Mouse (Mus musculus) neural tube, embryonic 15.5 days (tissue): ENCODE data around the gene Arvcf. TPM values are rescaled to one million over a fixed set of nuclear protein-coding genes. Genes with fewer than 3 reads are reported as not detected.

Experiments used
- ATAC-seq: fragments of 200-750 bp; cut with Nextera tagmentation; 2 replicates; pipeline ENCODE4 v1.8.0; 2017; ENCODE audit warnings: mild to moderate bottlenecking, moderate TSS enrichment, moderate library complexity; ENCODE audit not compliant: low FRiP score
- H3K27ac ChIP-seq: fragments of 300-500 bp; sonication (generic); replicated peaks from 2 replicates; pipeline ENCODE4 v1.5.1; 2015; ENCODE audit warnings: mild to moderate bottlenecking, inconsistent platforms
- H3K27me3 ChIP-seq: fragments of 300-500 bp; sonication (generic); replicated peaks from 2 replicates; pipeline ENCODE4 v1.6.1; 2015; ENCODE audit warnings: inconsistent platforms
- H3K36me3 ChIP-seq: fragments of 300-500 bp; sonication (generic); 2 replicates; pipeline ENCODE4 v1.6.1; 2015; ENCODE audit warnings: inconsistent platforms
- H3K4me1 ChIP-seq: fragments of 300-500 bp; sonication (generic); 2 replicates; pipeline ENCODE4 v1.6.1; 2015; ENCODE audit warnings: inconsistent platforms
- H3K4me2 ChIP-seq: fragments of 300-500 bp; sonication (generic); 2 replicates; pipeline ENCODE4 v1.6.1; 2015; ENCODE audit warnings: inconsistent platforms, mild to moderate bottlenecking, moderate library complexity
- H3K4me3 ChIP-seq: fragments of 300-500 bp; sonication (generic); replicated peaks from 2 replicates; pipeline ENCODE4 v1.5.1; 2015; ENCODE audit warnings: mild to moderate bottlenecking, inconsistent platforms
- H3K9ac ChIP-seq: fragments of 300-500 bp; sonication (generic); replicated peaks from 2 replicates; pipeline ENCODE4 v1.6.1; 2015; ENCODE audit warnings: mild to moderate bottlenecking, inconsistent platforms
- H3K9me3 ChIP-seq: fragments of 300-500 bp; sonication (generic); replicated peaks from 2 replicates; pipeline ENCODE4 v1.6.1; 2016; ENCODE audit warnings: inconsistent platforms
- WGBS: fragments of 180-500 bp; shearing (Covaris S2); methylation state at CpG from one replicate; pipeline ENCODE4 v1.1.7; 2015; ENCODE audit warnings: mixed read lengths; 5-methylcytosine and 5-hydroxymethylcytosine counted together
- polyA plus RNA-seq: library from polyadenylated mRNA; unstranded; fragments of >200 nt; fragmentation: Nextera tagmentation; extraction: Ambion mirVana; gene quantifications from 2 replicates; pipeline ENCODE4 v1.2.1, GENCODE M21; 2015

Arvcf gene
- polyA plus RNA-seq, 1 experiment from 2014 or later, result 72.5 TPM

DNA sequence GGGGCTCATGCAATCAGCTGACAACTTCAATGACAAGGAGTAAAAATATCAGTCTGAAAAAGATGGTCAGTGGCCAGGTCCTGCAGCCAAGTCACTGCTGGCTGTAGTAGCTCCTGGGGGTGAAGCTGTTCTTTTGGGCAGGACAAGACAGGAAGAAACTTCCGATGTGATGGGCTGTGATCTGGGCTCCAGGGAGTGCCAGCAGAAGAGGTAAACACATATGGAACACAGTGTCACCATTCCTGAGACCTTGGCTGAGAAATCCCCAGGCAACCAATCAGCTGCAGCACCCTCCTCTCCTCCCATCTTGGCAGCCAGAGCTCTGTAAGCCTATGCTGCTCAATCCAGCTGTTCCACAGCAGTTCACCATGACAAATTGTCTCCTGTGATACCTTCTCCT, 8.1 kb upstream of the Arvcf start:
- Histone ChIP-seq H3K9me3 (no peaks in the 10 kb centered on the region), H3K9ac (no peak overlapping the region)
- no peak for ATAC-seq

DNA sequence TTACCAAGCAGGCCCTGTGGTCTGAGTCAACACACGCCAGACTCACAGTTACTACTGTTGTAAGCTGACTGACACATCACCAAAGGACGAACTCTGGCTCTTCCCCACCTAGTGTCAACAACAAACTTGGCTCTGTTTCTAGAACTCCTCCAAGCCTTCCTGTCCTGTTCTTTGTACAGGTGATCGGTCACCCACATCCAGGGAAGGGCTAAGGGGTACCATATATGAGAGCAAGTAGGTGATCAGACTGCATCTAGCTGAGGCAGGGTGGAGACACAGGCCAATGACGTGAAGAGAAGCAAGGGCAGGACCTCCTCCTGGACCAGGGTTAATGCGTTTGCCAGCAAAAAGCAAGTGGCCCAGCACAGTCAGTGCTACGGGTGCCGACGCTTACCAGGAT, 6.4 kb upstream of the Arvcf start:
- H3K27me3 ChIP-seq, result no peaks in the 10 kb centered on the region
- H3K9ac ChIP-seq, result no peak overlapping the region
- H3K27ac ChIP-seq, result no peak overlapping the region
- 92% methylated on average over 8 of the region's 8 CpGs for WGBS
- H3K9me3 ChIP-seq, result no peaks in the 10 kb centered on the region
- no peak overlapping the region for H3K4me2 ChIP-seq
- peaks cover 49% of the 10 kb centered on the region for H3K4me1 ChIP-seq
- H3K4me3 ChIP-seq, result no peak overlapping the region
- ATAC-seq, result no peak
- H3K36me3 ChIP-seq, result peaks cover 13% of the 10 kb centered on the region

More for the DNA sequence above, 8.1 kb upstream of the Arvcf start:
- no peak overlapping the region for H3K4me3 ChIP-seq
- H3K4me1 ChIP-seq, result peaks cover 41% of the 10 kb centered on the region
- no peaks in the 10 kb centered on the region for H3K27me3 ChIP-seq
- no peak overlapping the region for H3K27ac ChIP-seq
- no peak overlapping the region for H3K4me2 ChIP-seq
- 52% methylated on average over 1 of the region's 1 CpGs for WGBS
- peaks cover 13% of the 10 kb centered on the region for H3K36me3 ChIP-seq

DNA sequence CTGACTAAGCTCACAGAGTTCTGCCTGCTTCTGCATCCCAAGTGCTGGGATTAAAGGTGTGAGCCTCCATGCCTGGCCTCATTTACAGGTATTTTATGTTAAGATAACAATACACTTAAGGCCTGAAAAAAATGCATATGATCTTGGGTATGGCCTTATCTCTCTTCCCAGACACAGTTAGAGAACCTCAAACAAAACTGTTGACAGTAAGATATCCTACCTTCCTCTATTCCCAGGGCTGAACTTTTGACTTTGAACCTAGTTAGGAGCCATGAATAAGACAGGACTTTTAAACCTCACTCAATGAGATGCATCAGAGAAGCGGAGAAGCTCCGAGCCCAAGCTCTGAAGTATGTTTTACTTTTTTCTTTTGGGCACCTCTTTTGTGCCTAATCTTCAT, 5.9 kb upstream of the Arvcf start:
- H3K27me3 ChIP-seq, result no peaks in the 10 kb centered on the region
- H3K4me1 ChIP-seq, result peaks cover 54% of the 10 kb centered on the region
- peaks cover 13% of the 10 kb centered on the region for H3K36me3 ChIP-seq
- H3K9ac ChIP-seq, result 0 out of 2 replicates have a peak overlapping the region, but pooled peaks have one; percentile 63
- ATAC-seq, result no peak
- 89% methylated on average over 2 of the region's 2 CpGs for WGBS
- H3K4me3 ChIP-seq, result no peak overlapping the region
- H3K27ac ChIP-seq, result no peak overlapping the region
- peak overlapping the region; percentile 70; the same call in 1 of the 2 replicates for H3K4me2 ChIP-seq
- no peaks in the 10 kb centered on the region for H3K9me3 ChIP-seq

GRCm38 (mm10) chr16:18342650-18343570, 5.1 kb upstream of the Arvcf start:
- Histone ChIP-seq H3K36me3 (peaks cover 6% of the 10 kb centered on the region), H3K9ac (peak overlapping the region; percentile 63), H3K4me1 (peaks cover 62% of the 10 kb centered on the region), H3K4me3 (peak overlapping the region; percentile 60), H3K9me3 (no peaks in the 10 kb centered on the region), H3K4me2 (peak overlapping the region; percentile 70), H3K27ac (peak overlapping the region; percentile 85), H3K27me3 (no peaks in the 10 kb centered on the region)
- WGBS, result 37% methylated on average over 9 of the region's 9 CpGs
- 0 out of 2 replicates have a peak, but pooled peaks have one; percentile 4 for ATAC-seq

DNA sequence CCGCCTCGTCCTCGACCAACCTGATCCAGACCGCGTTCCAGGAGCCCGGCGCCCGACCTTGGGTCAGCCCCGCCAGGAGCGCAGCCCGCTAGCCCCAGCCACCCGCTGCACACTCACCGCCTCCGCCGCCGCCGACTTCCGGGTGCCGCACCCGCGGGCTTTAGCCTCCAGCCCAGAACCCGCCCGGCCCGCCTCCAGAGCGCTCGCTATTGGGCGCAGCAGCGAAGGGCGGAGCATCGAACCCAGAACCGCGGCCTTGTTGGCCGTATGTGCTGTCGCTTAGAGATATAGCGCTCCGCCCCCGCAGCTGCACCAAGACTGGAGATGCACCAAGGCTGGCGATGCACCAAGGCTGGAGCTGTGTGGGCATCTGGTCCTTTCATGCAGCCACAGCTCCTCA, 4.2 kb upstream of the Arvcf start:
- Histone ChIP-seq H3K4me2 (peak overlapping the region; percentile 70), H3K27ac (peak overlapping the region; percentile 85), H3K4me3 (peak overlapping the region; percentile 60), H3K27me3 (no peaks in the 10 kb centered on the region), H3K36me3 (no peaks in the 10 kb centered on the region), H3K9ac (peak overlapping the region; percentile 63), H3K9me3 (no peaks in the 10 kb centered on the region), H3K4me1 (peaks cover 64% of the 10 kb centered on the region)
- 0% methylated on average over 38 of the region's 38 CpGs for WGBS
- peak; percentile 91 for ATAC-seq

GRCm38 (mm10) chr16:18345243-18345642, 2.7 kb upstream of the Arvcf start:
- no peaks in the 10 kb centered on the region for H3K36me3 ChIP-seq
- H3K4me1 ChIP-seq, result peaks cover 72% of the 10 kb centered on the region
- no peak overlapping the region; the same call in 1 of the 2 replicates for H3K27ac ChIP-seq
- H3K4me3 ChIP-seq, result no peak overlapping the region
- no peaks in the 10 kb centered on the region for H3K27me3 ChIP-seq
- H3K9me3 ChIP-seq, result no peaks in the 10 kb centered on the region
- H3K9ac ChIP-seq, result no peak overlapping the region
- 7% methylated on average over 3 of the region's 3 CpGs for WGBS
- ATAC-seq, result no peak
- no peak overlapping the region; the same call in 1 of the 2 replicates for H3K4me2 ChIP-seq

DNA sequence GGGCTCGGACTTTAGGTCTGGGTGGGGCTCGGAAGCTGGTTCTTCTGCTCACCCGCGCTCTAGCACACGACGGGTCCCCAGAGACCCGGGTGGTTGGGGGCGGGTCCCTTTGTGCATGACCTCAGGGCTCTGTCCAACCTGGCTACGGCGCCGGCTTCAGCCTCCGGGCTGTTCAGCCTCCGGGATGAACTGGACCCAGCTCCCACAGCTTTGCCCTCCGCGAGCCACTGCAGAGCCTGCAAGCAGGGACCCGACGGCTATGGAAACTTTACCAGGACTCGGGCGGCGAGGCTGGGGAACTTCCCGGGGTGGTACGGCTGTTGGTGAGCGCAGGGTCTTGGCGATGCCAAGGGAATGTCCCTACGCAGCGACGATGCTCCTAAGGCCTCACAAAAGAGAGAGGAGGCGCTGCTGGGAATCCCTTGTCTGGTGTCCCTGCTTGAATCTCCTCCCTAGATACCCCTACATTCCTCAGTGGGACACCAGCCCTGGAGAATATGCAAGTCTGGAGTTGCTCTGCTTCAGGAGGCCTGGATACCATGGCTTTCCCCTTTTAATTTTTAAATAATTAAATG, 706 bp downstream of the Arvcf start:
- H3K9me3 ChIP-seq, result no peaks in the 10 kb centered on the region
- peak overlapping the region; percentile 77 for H3K4me2 ChIP-seq
- peak; percentile 6 for ATAC-seq
- peak overlapping the region; percentile 93 for H3K9ac ChIP-seq
- no peaks in the 10 kb centered on the region for H3K27me3 ChIP-seq
- H3K4me3 ChIP-seq, result peak overlapping the region; percentile 91
- peaks cover 64% of the 10 kb centered on the region for H3K4me1 ChIP-seq
- WGBS, result 1% methylated on average over 28 of the region's 28 CpGs
- H3K27ac ChIP-seq, result peak overlapping the region; percentile 81
- H3K36me3 ChIP-seq, result peaks cover 6% of the 10 kb centered on the region; the same call in 1 of the 2 replicates

- Histone ChIP-seq H3K9ac (peak overlapping the region; percentile 34; the same call in 1 of the 2 replicates), H3K9me3 (no peaks in the 10 kb centered on the region), H3K4me1 (peaks cover 56% of the 10 kb centered on the region), H3K4me3 (peak overlapping the region; percentile 16), H3K27me3 (no peaks in the 10 kb centered on the region), H3K36me3 (peaks cover 6% of the 10 kb centered on the region; the same call in 1 of the 2 replicates), H3K4me2 (peak overlapping the region; percentile 77), H3K27ac (no peak overlapping the region)
- no peak for ATAC-seq
- 69% methylated on average over 12 of the region's 12 CpGs for WGBS
These were observed 1.9 kb downstream of the Arvcf start for GRCm38 (mm10) chr16:18349761-18350325.

- Histone ChIP-seq H3K27ac (no peak overlapping the region), H3K36me3 (peaks cover 6% of the 10 kb centered on the region; the same call in 1 of the 2 replicates), H3K4me3 (no peak overlapping the region), H3K9me3 (no peaks in the 10 kb centered on the region), H3K9ac (no peak overlapping the region), H3K27me3 (no peaks in the 10 kb centered on the region), H3K4me1 (peaks cover 47% of the 10 kb centered on the region), H3K4me2 (no peak overlapping the region)
- WGBS, result 56% methylated on average over 5 of the region's 5 CpGs
- no peak for ATAC-seq
These were observed 3.5 kb downstream of the Arvcf start for GRCm38 (mm10) chr16:18351313-18352055.

DNA sequence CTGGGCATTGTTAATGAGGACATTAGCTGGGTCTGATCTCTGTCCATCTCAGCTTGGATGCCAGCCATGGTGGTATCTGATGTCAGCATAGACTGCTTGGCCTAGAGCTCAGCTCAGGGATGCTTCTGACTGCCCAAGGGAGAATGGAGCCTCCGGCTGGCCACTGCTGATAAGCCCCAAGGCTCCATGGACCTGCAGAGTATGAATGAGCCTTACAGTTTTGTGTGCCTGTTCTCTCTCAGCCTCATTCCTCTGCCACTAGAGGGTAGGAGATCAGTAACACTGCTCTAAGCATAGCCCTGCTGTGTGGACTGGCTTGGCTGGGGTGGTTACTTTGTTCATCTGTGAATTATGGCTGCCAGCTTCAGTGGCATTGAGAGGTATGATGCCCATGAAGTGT, 5.1 kb downstream of the Arvcf start:
- peaks cover 35% of the 10 kb centered on the region for H3K4me1 ChIP-seq
- peaks cover 6% of the 10 kb centered on the region; the same call in 1 of the 2 replicates for H3K36me3 ChIP-seq
- H3K27me3 ChIP-seq, result no peaks in the 10 kb centered on the region
- H3K4me2 ChIP-seq, result no peak overlapping the region
- H3K4me3 ChIP-seq, result no peak overlapping the region
- 68% methylated on average over 1 of the region's 1 CpGs for WGBS
- H3K9me3 ChIP-seq, result no peaks in the 10 kb centered on the region
- no peak overlapping the region for H3K27ac ChIP-seq
- no peak for ATAC-seq
- H3K9ac ChIP-seq, result no peak overlapping the region

DNA sequence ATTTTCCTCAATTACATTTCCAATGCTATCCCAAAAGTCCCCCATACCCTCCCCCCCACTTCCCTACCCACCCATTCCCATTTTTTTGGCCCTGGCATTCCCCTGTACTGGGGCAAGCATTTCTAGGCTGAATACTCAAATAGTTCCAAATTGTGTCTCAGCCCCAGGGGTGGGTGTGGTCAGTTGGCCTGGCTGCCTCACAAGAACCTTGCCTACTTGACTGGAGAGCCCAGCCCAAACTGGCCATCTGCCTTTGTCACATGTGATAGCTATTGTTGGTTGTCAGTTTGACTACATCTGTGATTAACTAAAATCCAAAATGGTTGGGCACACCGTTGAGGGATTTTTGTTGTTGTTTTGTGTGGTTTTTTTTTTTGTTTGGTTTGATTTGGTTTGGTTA, 9.0 kb downstream of the Arvcf start:
- H3K27ac ChIP-seq, result no peak overlapping the region
- no peaks in the 10 kb centered on the region for H3K9me3 ChIP-seq
- H3K4me1 ChIP-seq, result 0 out of 2 replicates have a peak, but pooled peaks cover 7% of the 10 kb centered on the region
- 83% methylated on average over 1 of the region's 1 CpGs for WGBS
- H3K4me2 ChIP-seq, result no peak overlapping the region
- H3K27me3 ChIP-seq, result no peaks in the 10 kb centered on the region
- H3K9ac ChIP-seq, result no peak overlapping the region
- no peak overlapping the region for H3K4me3 ChIP-seq
- ATAC-seq, result no peak
- H3K36me3 ChIP-seq, result peaks cover 6% of the 10 kb centered on the region; the same call in 1 of the 2 replicates
